Mouse (Mus musculus): ENCODE measurements around the gene Pacrg.

The Pacrg gene

DNA sequence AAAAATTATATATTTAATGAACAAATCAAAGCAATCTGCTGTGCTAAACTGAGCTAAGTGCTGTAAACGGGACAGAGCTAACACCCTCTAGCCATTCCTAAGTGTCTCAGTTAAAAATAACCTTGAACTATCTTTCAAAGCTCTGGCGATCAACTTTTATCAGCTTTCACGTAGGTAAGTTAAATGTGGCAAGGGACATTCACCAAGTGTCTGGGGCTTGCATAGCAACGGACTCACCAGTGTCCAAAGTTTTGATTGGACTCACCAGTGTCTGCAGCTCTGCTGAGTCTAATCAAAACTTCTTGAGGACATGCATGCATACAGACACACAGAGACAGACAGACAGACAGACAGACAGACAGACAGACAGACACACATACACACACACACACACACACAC lies 425.7 kb downstream of the Pacrg start:
- in situ Hi-C loops (cut with MboI; ENCODE audit: low sequenced_read_pairs): no loop called here

DNA sequence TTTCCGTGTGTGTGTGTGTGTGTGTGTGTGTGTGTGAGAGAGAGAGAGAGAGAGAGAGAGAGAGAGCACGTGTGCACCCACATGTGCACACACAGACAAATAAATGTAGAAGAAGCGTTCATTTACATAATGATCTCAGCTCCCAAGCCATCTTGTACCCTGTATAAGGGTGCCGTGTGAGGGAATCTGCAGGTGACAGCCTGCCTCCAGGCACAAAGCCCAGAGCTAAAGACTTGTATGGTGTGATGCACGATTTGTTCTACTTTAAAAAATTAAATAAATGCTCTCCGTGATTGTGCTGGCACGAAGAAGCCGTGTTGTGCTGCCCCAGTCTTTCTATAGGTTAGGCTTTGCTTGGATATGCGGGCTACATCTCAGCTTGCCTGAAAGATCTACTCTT lies 426.2 kb downstream of the Pacrg start:
- in situ Hi-C loops (cut with MboI; ENCODE audit: low sequenced_read_pairs): no loop called here

DNA sequence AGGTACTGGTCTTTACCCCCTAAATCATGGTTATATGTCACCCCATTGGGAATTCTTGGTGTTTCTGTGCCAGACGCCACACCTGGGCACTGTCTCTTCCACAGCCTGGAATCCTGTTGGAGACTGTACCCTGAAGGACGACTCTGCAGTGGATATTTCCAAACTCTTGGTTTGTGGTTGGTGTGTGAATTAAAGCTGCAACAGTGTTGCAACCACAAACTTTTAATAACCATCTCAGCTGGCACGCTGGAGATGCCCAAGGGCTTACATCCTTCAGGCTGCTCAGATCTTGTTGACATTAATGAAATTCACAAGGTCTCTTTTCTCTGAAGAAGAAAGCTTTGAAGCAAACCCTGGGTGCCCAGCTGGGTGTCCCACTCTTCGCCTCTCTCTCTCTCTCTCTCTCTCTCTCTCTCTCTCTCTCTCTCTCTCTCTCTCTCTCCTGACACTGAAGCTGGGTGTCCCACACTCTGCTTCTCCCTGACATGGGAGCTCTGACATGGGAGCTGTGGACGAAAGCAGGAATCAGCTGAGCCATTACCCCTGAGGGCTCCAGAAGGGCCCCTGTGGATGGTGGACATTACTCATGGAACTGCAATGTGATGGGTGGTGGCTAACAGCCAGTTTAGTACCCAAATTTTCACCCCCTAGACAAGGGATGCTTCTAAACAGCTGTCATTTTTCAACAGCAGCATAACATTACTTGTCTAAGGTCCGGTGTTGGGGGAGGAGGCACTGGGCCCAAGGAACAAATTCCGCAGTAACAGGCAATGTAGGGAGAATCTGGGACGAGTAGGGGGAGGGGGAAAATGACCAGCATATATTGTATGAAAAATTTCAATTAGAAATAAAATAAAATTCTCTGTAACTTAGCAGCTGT lies 429.3 kb downstream of the Pacrg start:
- in situ Hi-C loops (cut with MboI; ENCODE audit: low sequenced_read_pairs): no loop called here

- in situ Hi-C loops (cut with MboI; ENCODE audit: low sequenced_read_pairs): no loop called here
Observed at GRCm38 (mm10) chr17:10408681-10409081, 431.4 kb downstream of the Pacrg start.

DNA sequence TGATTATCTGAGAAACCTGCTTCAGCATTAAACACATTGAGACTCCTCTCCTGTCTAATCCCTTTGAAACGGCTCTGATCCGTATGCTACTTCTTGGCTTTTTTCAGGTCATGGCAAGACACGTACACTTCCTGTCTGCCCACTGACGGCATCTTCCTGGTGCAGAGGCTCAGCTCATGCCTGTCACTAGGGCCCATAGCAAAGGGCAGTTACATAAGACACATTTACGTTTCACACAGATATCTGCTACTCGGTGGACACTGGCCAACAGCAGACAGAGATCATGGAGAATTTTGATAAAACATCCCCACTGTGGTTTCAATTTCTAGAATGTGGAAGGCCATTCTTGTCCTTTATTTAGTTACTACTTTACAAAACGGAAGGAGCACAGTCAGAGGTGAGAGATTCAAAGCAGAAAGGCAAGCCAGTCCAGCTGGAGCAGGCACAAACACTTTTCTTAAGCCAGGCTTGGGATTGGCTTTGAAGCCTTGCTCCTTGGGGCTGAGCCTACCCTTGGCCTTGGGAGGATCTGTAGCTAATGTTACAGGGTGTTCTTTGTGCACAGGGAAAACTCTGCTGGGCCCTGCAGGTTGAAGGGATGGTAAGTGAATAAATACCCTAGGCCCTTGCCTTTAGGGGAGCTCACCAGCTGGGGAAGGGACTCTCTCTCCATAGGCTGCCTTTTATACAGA lies 432.9 kb downstream of the Pacrg start:
- in situ Hi-C loops (cut with MboI; ENCODE audit: low sequenced_read_pairs): no loop called here

- in situ Hi-C loops (cut with MboI; ENCODE audit: low sequenced_read_pairs): no loop called here
Observed at GRCm38 (mm10) chr17:10406311-10406710, 433.8 kb downstream of the Pacrg start.

GRCm38 (mm10) chr17:10405906-10406305 lies 434.2 kb downstream of the Pacrg start:
- in situ Hi-C loops (cut with MboI; ENCODE audit: low sequenced_read_pairs): no loop called here

GRCm38 (mm10) chr17:10403186-10403585 lies 436.9 kb downstream of the Pacrg start:
- in situ Hi-C loops (cut with MboI; ENCODE audit: low sequenced_read_pairs): no loop called here

DNA sequence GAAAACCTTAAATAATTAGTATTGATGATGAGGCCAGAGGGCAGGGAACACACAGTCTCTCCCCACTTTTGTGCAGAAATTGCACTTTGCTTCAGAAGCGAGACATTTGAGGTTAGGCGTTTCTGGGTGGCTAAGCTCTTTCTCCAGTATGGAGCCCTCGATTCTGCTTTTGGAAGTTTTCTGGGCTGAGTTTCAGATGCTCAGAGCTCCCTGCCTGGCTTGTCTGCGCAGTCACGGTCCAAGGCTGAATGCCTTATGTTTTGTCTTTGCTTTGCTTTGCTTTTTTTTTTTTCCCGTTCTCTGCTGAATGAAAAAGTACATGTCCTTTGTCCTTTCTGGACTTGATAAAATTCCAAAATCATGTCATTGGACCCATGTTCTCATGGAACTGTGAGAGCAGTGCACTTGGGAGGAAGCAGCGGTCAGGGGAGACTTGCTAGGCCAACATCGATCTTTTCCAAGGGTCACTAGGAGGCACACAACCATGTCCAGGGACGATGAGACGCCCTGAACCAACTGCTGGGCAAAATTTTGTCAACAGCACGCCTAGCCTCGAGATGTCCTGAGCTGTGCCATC lies 438.0 kb downstream of the Pacrg start:
- in situ Hi-C loops (cut with MboI; ENCODE audit: low sequenced_read_pairs): no loop called here

GRCm38 (mm10) chr17:10401529-10401928 lies 438.6 kb downstream of the Pacrg start:
- in situ Hi-C loops (cut with MboI; ENCODE audit: low sequenced_read_pairs): no loop called here

DNA sequence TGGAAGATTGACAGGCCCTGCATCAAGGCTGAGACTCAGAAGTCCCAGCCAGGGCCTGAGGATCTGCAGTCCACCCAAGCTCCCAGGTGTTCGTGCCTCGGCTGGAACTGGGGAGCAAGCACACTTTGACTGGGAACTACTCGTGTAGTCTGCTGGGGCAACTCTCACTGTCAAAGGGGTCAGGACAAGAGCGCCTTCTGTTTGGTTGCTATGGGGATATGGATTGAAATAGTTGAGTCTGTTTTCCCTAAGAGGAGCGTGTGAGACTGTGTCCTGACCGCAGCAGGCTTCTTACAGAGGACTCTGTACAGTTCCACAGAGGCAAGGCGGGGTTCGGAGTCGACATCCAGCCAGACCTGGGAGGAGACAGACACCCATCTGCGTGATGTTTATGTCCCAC lies 440.4 kb downstream of the Pacrg start:
- in situ Hi-C loops (cut with MboI; ENCODE audit: low sequenced_read_pairs): no loop called here

DNA sequence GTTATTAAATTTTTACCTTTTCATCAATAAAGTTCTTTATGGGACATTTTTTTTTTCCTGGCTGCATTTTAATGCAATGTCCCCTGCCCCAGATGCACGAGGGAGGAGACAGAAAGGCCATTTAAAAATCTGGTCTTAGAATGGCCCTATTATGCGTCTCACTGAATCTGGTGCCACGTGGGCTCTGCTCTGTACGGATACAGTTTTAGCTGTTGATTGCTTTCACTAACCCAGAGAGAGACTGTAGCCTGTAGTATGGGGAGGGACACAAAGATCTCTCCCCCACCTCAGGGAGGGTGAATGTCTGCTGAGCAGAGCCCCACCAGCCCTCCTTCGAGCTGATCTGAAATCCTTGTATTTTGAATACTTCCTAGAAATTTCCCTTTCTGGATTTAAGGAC lies 441.2 kb downstream of the Pacrg start:
- in situ Hi-C loops (cut with MboI; ENCODE audit: low sequenced_read_pairs): no loop called here

GRCm38 (mm10) chr17:10397924-10398627 lies 442.0 kb downstream of the Pacrg start:
- in situ Hi-C loops (cut with MboI; ENCODE audit: low sequenced_read_pairs): no loop called here

DNA sequence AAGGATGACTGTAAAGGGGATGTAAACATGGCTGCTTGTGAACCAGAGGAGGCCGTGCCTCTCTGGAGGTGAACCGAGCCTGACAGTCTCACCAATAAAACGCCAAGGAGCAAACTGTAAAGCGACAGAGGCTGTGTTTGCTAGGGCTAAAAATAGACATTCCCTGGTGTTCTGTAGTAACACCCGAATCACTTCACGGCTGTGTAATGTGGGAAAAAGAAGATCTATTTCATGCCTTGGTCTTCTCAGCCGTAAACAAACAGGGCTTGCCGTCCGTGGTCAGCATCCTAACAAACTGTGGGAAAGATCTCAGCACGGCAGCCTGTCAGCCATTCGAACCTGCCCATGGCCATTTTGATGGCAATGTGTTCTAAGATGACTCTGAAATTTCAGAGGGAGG lies 442.8 kb downstream of the Pacrg start:
- in situ Hi-C loops (cut with MboI; ENCODE audit: low sequenced_read_pairs): no loop called here

DNA sequence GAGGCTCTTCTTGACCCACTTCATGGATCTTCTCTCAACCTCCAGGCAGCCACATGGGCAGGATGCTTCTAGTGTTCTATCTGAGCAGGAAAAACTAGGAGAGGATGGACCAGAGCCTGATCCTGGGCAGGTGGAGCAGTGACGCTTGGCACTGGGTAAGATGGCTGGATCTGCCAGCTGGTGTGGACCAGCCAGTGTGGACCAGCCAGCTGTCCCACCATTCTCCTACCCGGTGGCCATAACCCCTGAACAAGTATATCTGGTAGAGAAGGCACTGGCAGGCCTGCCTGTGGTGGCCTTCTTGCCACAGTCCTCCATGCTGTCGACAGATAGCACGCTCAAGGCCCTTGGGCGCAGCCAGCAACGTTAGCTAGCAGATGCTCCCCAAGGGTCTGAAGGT lies 443.2 kb downstream of the Pacrg start:
- in situ Hi-C loops (cut with MboI; ENCODE audit: low sequenced_read_pairs): no loop called here

DNA sequence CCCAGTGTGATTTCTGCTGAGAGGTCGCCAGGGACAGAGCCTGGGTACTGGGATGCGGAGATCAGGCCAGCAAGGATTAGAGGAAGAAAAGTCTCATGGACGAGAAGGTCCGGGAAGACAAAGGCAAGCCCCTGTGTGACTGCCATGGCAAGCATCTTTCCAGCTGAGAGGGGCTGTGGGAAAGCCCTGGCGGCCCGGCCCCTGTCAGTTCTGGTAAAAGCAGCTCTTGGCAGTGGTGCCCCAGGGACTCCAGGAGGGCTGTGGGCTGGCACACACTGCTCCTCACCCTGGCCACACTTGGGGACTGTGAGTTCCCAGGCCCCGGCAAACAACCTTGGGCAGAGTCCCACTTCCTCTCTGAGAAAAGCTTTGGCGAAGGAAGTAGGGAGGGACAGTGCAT lies 445.3 kb downstream of the Pacrg start:
- in situ Hi-C loops (cut with MboI; ENCODE audit: low sequenced_read_pairs): no loop called here

- in situ Hi-C loops (cut with MboI; ENCODE audit: low sequenced_read_pairs): no loop called here
Observed at GRCm38 (mm10) chr17:10393766-10394165, 446.3 kb downstream of the Pacrg start.

DNA sequence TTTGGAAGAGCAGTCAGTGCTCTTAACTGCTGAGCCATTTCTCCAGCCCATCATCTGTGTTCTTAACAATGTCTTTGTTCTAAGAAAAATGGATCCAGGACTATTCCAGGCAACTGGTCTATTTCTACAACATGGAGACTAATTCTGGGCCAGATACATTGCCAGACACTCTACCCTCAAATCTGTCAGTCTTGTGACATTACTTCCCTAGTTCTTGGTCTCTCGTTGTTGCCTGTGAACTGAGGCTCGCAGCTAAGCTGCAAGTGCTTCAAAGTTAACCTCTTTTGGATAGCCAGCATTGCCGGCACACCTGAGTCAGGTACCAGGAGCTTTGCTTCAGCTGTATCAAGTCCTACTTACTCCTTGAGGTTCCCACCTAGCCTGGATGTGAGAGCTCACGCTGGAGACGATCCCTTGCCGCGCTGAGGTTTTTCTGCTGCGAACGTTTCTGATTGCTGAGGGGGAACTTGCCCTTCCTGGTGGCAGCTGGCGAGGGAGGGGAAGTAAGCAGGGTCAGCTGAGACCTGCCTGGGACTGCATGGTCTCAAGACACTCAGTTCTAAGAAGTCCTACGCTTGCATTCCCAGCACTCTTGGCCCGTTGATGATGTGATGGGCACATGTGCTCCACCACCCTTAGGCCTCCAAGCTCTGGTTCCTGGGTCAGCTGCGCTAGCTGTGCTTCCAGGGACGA lies 447.6 kb downstream of the Pacrg start:
- in situ Hi-C loops (cut with MboI; ENCODE audit: low sequenced_read_pairs): no loop called here

DNA sequence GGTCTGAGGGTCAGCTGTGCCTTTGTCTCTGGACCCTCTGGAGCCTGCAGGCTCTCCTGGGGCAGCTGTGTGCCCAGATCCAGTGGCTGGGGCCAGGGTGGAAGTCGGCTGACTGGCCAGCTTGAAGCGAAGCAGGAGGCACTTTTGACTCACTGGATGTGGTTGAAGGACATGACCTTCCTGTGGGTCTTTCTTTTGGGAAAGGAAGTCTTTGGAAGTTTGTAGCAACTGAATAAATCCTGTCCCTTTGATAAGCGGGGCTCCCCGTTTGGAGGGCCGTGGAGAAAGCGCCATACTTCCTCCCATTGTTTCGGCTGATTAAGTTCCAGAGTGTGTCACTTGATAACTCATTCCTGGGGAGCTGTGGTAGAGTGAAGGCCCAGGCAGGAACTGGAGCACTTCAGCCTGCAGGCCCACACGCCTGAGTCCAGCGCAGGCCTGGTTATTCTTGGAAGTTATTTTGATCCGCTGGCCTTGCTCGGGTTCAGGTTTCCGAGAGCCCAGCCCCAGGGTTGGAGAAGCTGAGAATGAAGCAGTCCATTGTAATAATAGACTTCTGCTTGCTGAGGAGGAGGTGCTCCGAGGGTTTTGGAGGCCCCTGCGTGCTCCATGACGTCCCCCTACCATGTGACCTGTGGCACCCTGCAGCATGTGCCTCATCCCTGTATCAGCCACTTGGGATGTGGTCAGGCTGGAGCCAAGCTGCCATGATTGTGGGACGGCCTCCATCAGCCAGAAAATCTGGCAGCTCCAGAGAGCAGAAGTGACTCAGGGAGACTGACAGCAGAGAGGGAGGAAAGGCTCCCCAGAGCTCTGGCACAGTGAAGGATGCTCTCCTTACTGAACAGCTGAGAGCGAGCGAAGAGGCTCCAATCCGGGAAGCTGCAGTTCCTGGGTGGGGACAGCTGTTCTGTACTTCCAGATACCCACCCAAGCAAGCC lies 449.6 kb downstream of the Pacrg start:
- in situ Hi-C loops (cut with MboI; ENCODE audit: low sequenced_read_pairs): no loop called here

DNA sequence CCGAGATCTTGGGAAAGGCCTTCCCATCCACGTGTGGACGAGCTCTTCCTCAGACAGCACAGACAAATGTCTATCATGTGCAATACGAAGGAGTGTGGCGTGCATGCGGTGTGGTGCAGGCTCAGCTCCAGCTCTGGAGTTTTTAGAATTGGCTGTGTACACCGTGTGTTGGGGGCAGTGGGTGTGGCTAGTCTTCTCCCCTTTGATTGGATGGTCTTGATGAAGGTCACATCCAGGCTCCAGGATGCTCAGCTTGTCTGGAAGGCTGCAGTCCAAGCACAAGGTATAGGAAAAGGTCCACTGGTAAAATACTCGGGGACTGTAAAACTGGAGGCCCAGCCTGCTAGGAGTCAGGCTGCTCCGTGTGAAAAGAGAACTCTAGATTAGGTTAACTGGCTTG lies 450.4 kb downstream of the Pacrg start:
- in situ Hi-C loops (cut with MboI; ENCODE audit: low sequenced_read_pairs): no loop called here
